Mouse (Mus musculus): ENCODE results near the gene Clhc1.

The Clhc1 gene

GRCm38 (mm10) chr11:29560990-29561389 is 13.2 kb downstream of the Clhc1 start:
- no peak for DNase-seq (ENCODE audit: low spot score in 2 of 2)

GRCm38 (mm10) chr11:29563406-29563805 is 15.7 kb downstream of the Clhc1 start:
- no peak for DNase-seq (ENCODE audit: low spot score in 2 of 2)

- DNase-seq (ENCODE audit: low spot score in 2 of 2), result no peak
Measured at GRCm38 (mm10) chr11:29571536-29571935, 23.8 kb downstream of the Clhc1 start.

GRCm38 (mm10) chr11:29572656-29573055 is 24.9 kb downstream of the Clhc1 start:
- no peak for DNase-seq (ENCODE audit: low spot score in 2 of 2)

GRCm38 (mm10) chr11:29579610-29580009 is 31.9 kb downstream of the Clhc1 start:
- peak in 1 of 2 experiments; percentile 22 for DNase-seq (ENCODE audit: low spot score in 2 of 2)

- no peak for DNase-seq (ENCODE audit: low spot score in 2 of 2)
Measured at GRCm38 (mm10) chr11:29595217-29595616, 47.5 kb downstream of the Clhc1 start.

GRCm38 (mm10) chr11:29597159-29597558 is 49.4 kb downstream of the Clhc1 start:
- DNase-seq (ENCODE audit: low spot score in 2 of 2), result no peak

GRCm38 (mm10) chr11:29599000-29599399 is 51.2 kb downstream of the Clhc1 start:
- DNase-seq (ENCODE audit: low spot score in 2 of 2), result no peak

- DNase-seq (ENCODE audit: low spot score in 2 of 2), result no peak
Measured at GRCm38 (mm10) chr11:29603581-29603980, 55.8 kb downstream of the Clhc1 start.

GRCm38 (mm10) chr11:29607465-29607990 is 59.8 kb downstream of the Clhc1 start:
- no peak for DNase-seq (ENCODE audit: low spot score in 2 of 2)

GRCm38 (mm10) chr11:29609756-29610468 is 62.2 kb downstream of the Clhc1 start:
- no peak for DNase-seq (ENCODE audit: low spot score in 2 of 2)

GRCm38 (mm10) chr11:29612007-29612406 is 64.3 kb downstream of the Clhc1 start:
- no peak for DNase-seq (ENCODE audit: low spot score in 2 of 2)

- DNase-seq (ENCODE audit: low spot score in 2 of 2), result no peak
Measured at GRCm38 (mm10) chr11:29613185-29613735, 65.5 kb downstream of the Clhc1 start.

GRCm38 (mm10) chr11:29614217-29614924 is 66.6 kb downstream of the Clhc1 start:
- DNase-seq (ENCODE audit: low spot score in 2 of 2), result no peak

- DNase-seq (ENCODE audit: low spot score in 2 of 2), result no peak
Measured at GRCm38 (mm10) chr11:29622030-29622790, 74.5 kb downstream of the Clhc1 start.

- no peak for DNase-seq (ENCODE audit: low spot score in 2 of 2)
Measured at GRCm38 (mm10) chr11:29623327-29623726, 75.6 kb downstream of the Clhc1 start.

GRCm38 (mm10) chr11:29626541-29626940 is 78.8 kb downstream of the Clhc1 start:
- no peak for DNase-seq (ENCODE audit: low spot score in 2 of 2)

GRCm38 (mm10) chr11:29627706-29628105 is 80.0 kb downstream of the Clhc1 start:
- no peak for DNase-seq (ENCODE audit: low spot score in 2 of 2)
